Mouse (Mus musculus) G1E (cell line): ENCODE data around the gene Crygd. TPM values are rescaled to one million over a fixed set of nuclear protein-coding genes. Genes with fewer than 3 reads are reported as not detected.
A peak's percentile ranks its signal among the peaks of the same experiment; 100 is the strongest.

ENCODE experiments used
- ATAC-seq: 2 replicates; pipeline ENCODE4 v1.8.0; 2016; ENCODE audit warnings: mild to moderate bottlenecking; ENCODE audit not compliant: insufficient number of reproducible peaks, poor library complexity, low FRiP score, severe bottlenecking; ENCODE audit errors: extremely low read depth
- DNase-seq: peaks from one replicate; pipeline ENCODE4 v3.0.0; 2012; ENCODE audit warnings: low spot score
- H3K27me3 ChIP-seq: 2 replicates; pipeline ENCODE4 v1.6.1; 2012; ENCODE audit warnings: mild to moderate bottlenecking, low read length, inconsistent platforms; ENCODE audit not compliant: insufficient read depth
- H3K36me3 ChIP-seq: replicated peaks from 2 replicates; pipeline ENCODE3; 2012; ENCODE audit warnings: mild to moderate bottlenecking, inconsistent platforms
- H3K4me1 ChIP-seq: 2 replicates; pipeline ENCODE4 v1.6.1; 2012; ENCODE audit warnings: low read depth, low read length, inconsistent platforms, mixed read lengths; ENCODE audit not compliant: insufficient read depth
- H3K4me3 ChIP-seq: 2 replicates; pipeline ENCODE4 v1.5.1; 2012; ENCODE audit warnings: low read depth, mild to moderate bottlenecking, inconsistent platforms, low read length, moderate library complexity, mixed read lengths
- H3K9me3 ChIP-seq: replicated peaks from 2 replicates; pipeline ENCODE4 v1.6.1; 2012; ENCODE audit warnings: inconsistent platforms
- CTCF ChIP-seq: IDR thresholded peaks from 2 replicates; pipeline ENCODE4 v1.5.1; 2012; ENCODE audit warnings: low read depth, low read length, inconsistent platforms, mixed read lengths
- GATA1 ChIP-seq: IDR thresholded peaks from 2 replicates; pipeline ENCODE4 v1.6.1; 2012; ENCODE audit warnings: borderline replicate concordance, low read length, inconsistent platforms, mixed read lengths
- GATA2 ChIP-seq: IDR thresholded peaks from 2 replicates; pipeline ENCODE4 v1.6.1; 2012; ENCODE audit warnings: low read depth, low read length, inconsistent platforms, borderline replicate concordance
- POLR2AphosphoS5 ChIP-seq: IDR thresholded peaks from 2 replicates; pipeline ENCODE4 v1.6.1; 2012; ENCODE audit warnings: low read depth, low read length, inconsistent platforms; ENCODE audit not compliant: insufficient replicate concordance
- TAL1 ChIP-seq: conservative IDR thresholded peaks from 2 replicates; pipeline ENCODE4 v1.6.1; 2012; ENCODE audit warnings: low read depth, low read length, inconsistent platforms, mixed read lengths
- polyA plus RNA-seq: library from polyadenylated mRNA; stranded (reverse); fragments of >175 nt; gene quantifications from 2 replicates; pipeline ENCODE4 v1.2.3, GENCODE M21; 2012
- total RNA-seq, 2 experiments: library from RNA; stranded (forward) in 1 of 2; stranded (reverse) in 1 of 2; fragments of 200-1000 nt in 1 of 2; fragments of >200 nt in 1 of 2; fragmentation: Nextera tagmentation in 1 of 2; gene quantifications; 2 replicates each; pipeline ENCODE4 v1.2.3; 2014 to 2017

The Crygd gene
- total and polyA plus RNA-seq, 3 experiments = 0.49 TPM; not detected in 2

GRCm38 (mm10) chr1:65048781-65049180 lies 14.5 kb downstream of the Crygd start:
- H3K27me3 ChIP-seq = peaks cover 12% of the 10 kb centered on the region
- no peaks in the 10 kb centered on the region for H3K36me3 ChIP-seq
- H3K4me1 ChIP-seq = no peaks in the 10 kb centered on the region; the same call in 1 of the 2 replicates
- H3K4me3 ChIP-seq = no peak overlapping the region
- no peak for DNase-seq
- no peaks in the 10 kb centered on the region for H3K9me3 ChIP-seq
- no peak for ATAC-seq
- no peak for TF ChIP-seq CTCF
- no peak for TF ChIP-seq POLR2AphosphoS5
- TF ChIP-seq GATA1 = no peak
- TF ChIP-seq TAL1 = no peak
- no peak for TF ChIP-seq GATA2

GRCm38 (mm10) chr1:65046401-65047109 lies 16.7 kb downstream of the Crygd start:
- H3K4me1 ChIP-seq = no peaks in the 10 kb centered on the region; the same call in 1 of the 2 replicates
- peaks cover 7% of the 10 kb centered on the region for H3K27me3 ChIP-seq
- TF ChIP-seq GATA1 (no peak), TAL1 (no peak), POLR2AphosphoS5 (no peak), CTCF (0 out of 2 replicates have a peak, but pooled peaks have one; percentile 45), GATA2 (no peak)
- no peak overlapping the region for H3K4me3 ChIP-seq
- peak; percentile 34 for DNase-seq
- ATAC-seq = no peak
- H3K36me3 ChIP-seq = no peaks in the 10 kb centered on the region
- no peaks in the 10 kb centered on the region for H3K9me3 ChIP-seq

GRCm38 (mm10) chr1:65043433-65043832 lies 19.8 kb downstream of the Crygd start:
- DNase-seq (no peak), ATAC-seq (no peak)
- H3K4me1 ChIP-seq = no peaks in the 10 kb centered on the region; the same call in 1 of the 2 replicates
- no peak overlapping the region for H3K4me3 ChIP-seq
- H3K36me3 ChIP-seq = no peaks in the 10 kb centered on the region
- no peak for TF ChIP-seq GATA1
- no peak for TF ChIP-seq POLR2AphosphoS5
- TF ChIP-seq TAL1 = no peak
- TF ChIP-seq CTCF = no peak
- no peak for TF ChIP-seq GATA2
- peaks cover 10% of the 10 kb centered on the region; the same call in 1 of the 2 replicates for H3K27me3 ChIP-seq
- no peaks in the 10 kb centered on the region for H3K9me3 ChIP-seq

- DNase-seq (no peak), ATAC-seq (no peak)
- Histone ChIP-seq H3K4me3 (no peak overlapping the region), H3K4me1 (no peaks in the 10 kb centered on the region; the same call in 1 of the 2 replicates), H3K36me3 (no peaks in the 10 kb centered on the region), H3K9me3 (no peaks in the 10 kb centered on the region), H3K27me3 (peaks cover 8% of the 10 kb centered on the region; the same call in 1 of the 2 replicates)
- TF ChIP-seq GATA1 (no peak), POLR2AphosphoS5 (no peak), TAL1 (no peak), GATA2 (no peak), CTCF (no peak)
Measured at GRCm38 (mm10) chr1:65041837-65042236, 21.4 kb downstream of the Crygd start.

DNA sequence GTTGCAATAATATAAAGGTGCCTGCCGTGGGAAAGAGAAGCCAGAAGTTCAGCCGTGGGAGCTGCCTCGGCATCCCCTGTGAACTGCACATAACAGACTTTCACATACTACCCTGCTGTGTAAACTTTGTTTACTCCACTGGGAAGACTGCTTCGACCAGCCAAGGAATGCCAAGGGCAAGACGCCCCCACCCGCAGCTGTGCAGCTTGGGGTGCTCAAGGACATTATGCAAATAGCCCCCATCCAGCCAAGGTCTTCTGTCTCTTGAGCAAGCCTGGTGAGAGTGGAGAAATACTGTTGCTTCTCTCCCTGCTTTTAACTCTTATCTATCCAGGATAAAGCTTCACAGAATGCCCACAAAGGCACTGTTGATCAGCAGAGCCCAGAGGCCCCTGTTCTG lies 22.4 kb downstream of the Crygd start:
- Histone ChIP-seq H3K4me3 (no peak overlapping the region), H3K36me3 (no peaks in the 10 kb centered on the region), H3K4me1 (no peaks in the 10 kb centered on the region), H3K27me3 (peaks cover 8% of the 10 kb centered on the region; the same call in 1 of the 2 replicates), H3K9me3 (no peaks in the 10 kb centered on the region)
- TF ChIP-seq GATA1 (no peak), TAL1 (no peak), CTCF (no peak), GATA2 (no peak), POLR2AphosphoS5 (no peak)
- ATAC-seq = no peak
- no peak for DNase-seq

DNA sequence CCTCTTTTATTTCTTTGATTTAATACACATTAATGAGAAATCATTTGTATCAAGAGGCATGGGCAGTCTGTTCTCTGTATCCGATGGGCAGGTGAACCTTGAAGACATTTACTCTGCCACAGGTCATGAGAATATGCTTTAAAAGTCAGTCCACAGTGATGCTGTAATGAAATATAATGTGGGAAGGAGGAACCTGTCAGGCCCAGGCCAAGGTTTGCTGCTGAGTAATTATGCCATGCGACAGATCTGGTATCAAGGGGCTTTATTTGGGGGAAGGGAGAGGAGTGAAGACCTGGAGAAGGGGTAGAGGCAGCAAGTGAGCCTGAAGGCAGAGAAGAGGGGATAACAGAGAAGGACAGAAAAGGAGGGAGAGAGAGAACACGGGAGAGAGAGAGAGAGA lies 23.6 kb downstream of the Crygd start:
- Histone ChIP-seq H3K9me3 (no peaks in the 10 kb centered on the region), H3K27me3 (peaks cover 8% of the 10 kb centered on the region; the same call in 1 of the 2 replicates), H3K4me1 (no peaks in the 10 kb centered on the region), H3K4me3 (no peak overlapping the region), H3K36me3 (no peaks in the 10 kb centered on the region)
- TF ChIP-seq GATA2 (no peak), CTCF (no peak), GATA1 (no peak), TAL1 (no peak)
- no peak for DNase-seq
- no peak for ATAC-seq

- Histone ChIP-seq H3K9me3 (no peaks in the 10 kb centered on the region), H3K27me3 (0 out of 2 replicates have a peak, but pooled peaks cover 8% of the 10 kb centered on the region), H3K4me1 (no peaks in the 10 kb centered on the region), H3K4me3 (no peak overlapping the region), H3K36me3 (no peaks in the 10 kb centered on the region)
- no peak for DNase-seq
- no peak for ATAC-seq
- TF ChIP-seq GATA2 (no peak), POLR2AphosphoS5 (no peak), TAL1 (no peak), GATA1 (no peak), CTCF (no peak)
Measured at GRCm38 (mm10) chr1:65037542-65037941, 25.7 kb downstream of the Crygd start.
